Mouse (Mus musculus) brain, embryonic 14.5 days (tissue): ENCODE measurements around the gene Siglec1.

Experiments
- CTCF ChIP-seq: fragments of 200-500 bp; IDR thresholded peaks from 2 replicates; pipeline ENCODE4 v1.5.1; 2012; ENCODE audit warnings: inconsistent platforms, mild to moderate bottlenecking, moderate library complexity, borderline replicate concordance; ENCODE audit not compliant: insufficient read depth, insufficient read length; ENCODE audit errors: extremely low read depth
- POLR2A ChIP-seq: fragments of 200-500 bp; IDR thresholded peaks from 2 replicates; pipeline ENCODE4 v1.6.1; 2012; ENCODE audit warnings: mild to moderate bottlenecking, inconsistent platforms, borderline replicate concordance; ENCODE audit not compliant: poor library complexity, insufficient read depth, insufficient read length, severe bottlenecking; ENCODE audit errors: extremely low read depth

GRCm38 (mm10) chr2:131132930-131133547 is 46.5 kb upstream of the Siglec1 start, which contains the start of gene Gm11037:
- no peak for TF ChIP-seq CTCF
- no peak for TF ChIP-seq POLR2A
